Mouse (Mus musculus) stomach, embryonic 14.5 days (tissue): ENCODE results near the gene Nova2. TPM values are rescaled to one million over a fixed set of nuclear protein-coding genes. Genes with fewer than 3 reads are reported as not detected.

Experiments used
- ATAC-seq: fragments of 200-750 bp; cut with Nextera tagmentation; 2 replicates; pipeline ENCODE4 v1.8.0; 2017; ENCODE audit warnings: low read depth, moderate TSS enrichment; ENCODE audit not compliant: insufficient number of reproducible peaks, insufficient read depth, low FRiP score
- H3K27ac ChIP-seq: fragments of 300-500 bp; sonication (generic); 2 replicates; pipeline ENCODE4 v1.5.1; 2014; ENCODE audit warnings: mild to moderate bottlenecking, low read length, moderate library complexity, mixed read lengths
- H3K27me3 ChIP-seq: fragments of 300-500 bp; sonication (generic); 2 replicates; pipeline ENCODE4 v1.6.1; 2014; ENCODE audit warnings: low read length, control low read depth, mixed read lengths; ENCODE audit not compliant: control insufficient read depth, insufficient read depth
- H3K36me3 ChIP-seq: fragments of 300-500 bp; sonication (generic); 2 replicates; pipeline ENCODE4 v1.6.1; 2014; ENCODE audit warnings: mild to moderate bottlenecking, control low read depth, low read length, moderate library complexity, mixed read lengths; ENCODE audit not compliant: control insufficient read depth, insufficient read depth
- H3K4me1 ChIP-seq: fragments of 300-500 bp; sonication (generic); 2 replicates; pipeline ENCODE4 v1.6.1; 2014; ENCODE audit warnings: low read length, control low read depth, mixed read lengths; ENCODE audit not compliant: control insufficient read depth, insufficient read depth
- H3K4me2 ChIP-seq: fragments of 300-500 bp; sonication (generic); replicated peaks from 2 replicates; pipeline ENCODE4 v1.6.1; 2014; ENCODE audit warnings: low read depth, low read length, control low read depth
- H3K4me3 ChIP-seq: fragments of 300-500 bp; sonication (generic); 2 replicates; pipeline ENCODE4 v1.5.1; 2014; ENCODE audit warnings: low read depth, low read length, control low read depth
- H3K9ac ChIP-seq: fragments of 300-500 bp; sonication (generic); replicated peaks from 2 replicates; pipeline ENCODE4 v1.6.1; 2014; ENCODE audit warnings: low read depth, mild to moderate bottlenecking, control low read depth, low read length, moderate library complexity, mixed read lengths
- H3K9me3 ChIP-seq: fragments of 300-500 bp; sonication (generic); 2 replicates; pipeline ENCODE4 v1.6.1; 2016; ENCODE audit warnings: low read depth, low read length, control low read depth; ENCODE audit not compliant: control insufficient read depth
- WGBS: fragments of 180-500 bp; shearing (Covaris S2); extraction: QIAGEN DNeasy Blood & Tissue Kit; methylation state at CpG from one replicate; pipeline ENCODE4 v1.1.7; 2014; 5-methylcytosine and 5-hydroxymethylcytosine counted together
- polyA plus RNA-seq: library from polyadenylated mRNA; unstranded; fragments of >200 nt; fragmentation: Nextera tagmentation; extraction: Ambion mirVana; gene quantifications from 2 replicates; pipeline ENCODE4 v1.2.1, GENCODE M21; 2014

Nova2 gene
- 0.81 and 1.2 TPM in 2 replicates for polyA plus RNA-seq

DNA sequence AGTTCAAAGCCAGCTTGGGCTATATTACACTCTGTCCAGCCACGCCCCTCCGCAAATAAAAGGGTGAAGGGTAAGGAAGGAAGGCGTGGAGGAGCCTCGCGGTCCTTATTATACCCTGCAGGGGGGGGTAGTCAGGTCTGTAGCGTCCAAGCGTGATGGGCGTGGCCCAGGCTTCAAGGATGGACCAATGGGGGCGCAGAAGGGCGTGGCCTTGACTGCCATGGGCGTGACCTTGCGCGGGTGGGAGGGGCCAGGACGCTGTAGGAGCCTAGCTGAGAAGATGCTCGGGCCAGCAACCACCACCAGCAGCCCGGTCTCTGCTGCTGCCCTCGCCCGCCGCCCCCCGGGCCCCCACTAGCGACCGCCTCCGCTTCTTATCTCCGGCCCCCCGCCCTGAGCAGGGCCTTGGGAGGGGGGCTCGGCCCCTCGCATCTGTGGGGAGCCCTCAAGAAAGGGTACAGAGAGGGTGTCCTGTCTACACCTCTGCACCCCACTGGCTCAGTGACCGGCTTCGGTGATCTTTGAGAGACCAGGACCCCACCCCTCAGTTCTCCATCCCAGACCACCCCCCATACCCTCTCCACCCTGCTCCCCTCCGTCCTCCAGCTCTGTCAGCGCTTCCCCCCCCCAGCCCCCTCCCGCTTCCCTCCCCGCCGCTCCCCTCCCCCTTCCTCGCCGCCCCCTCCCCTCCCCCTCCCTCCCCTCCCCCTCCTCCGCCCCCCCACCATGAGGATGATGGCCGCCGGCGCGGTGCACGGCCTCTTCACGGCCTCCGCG lies at the start of gene Nova2:
Gene Nova2 (plus strand): TSS at position 727 of the 777 bp plus-strand sequence.
- Histone ChIP-seq H3K36me3 (no peaks in the 10 kb centered on the region), H3K4me1 (no peaks in the 10 kb centered on the region), H3K4me3 (peak within 1 kb of the TSS; percentile 45), H3K9ac (peak within 1 kb of the TSS; percentile 50; the same call in 1 of the 2 replicates), H3K27me3 (0 out of 2 replicates have a peak, but pooled peaks cover 20% of the 10 kb centered on the region), H3K9me3 (no peaks in the 10 kb centered on the region), H3K4me2 (peak within 1 kb of the TSS; percentile 92), H3K27ac (no peak within 1 kb of the TSS)
- peak; percentile 88 for ATAC-seq
- WGBS = 1% methylated on average over 30 of the region's 45 CpGs

DNA sequence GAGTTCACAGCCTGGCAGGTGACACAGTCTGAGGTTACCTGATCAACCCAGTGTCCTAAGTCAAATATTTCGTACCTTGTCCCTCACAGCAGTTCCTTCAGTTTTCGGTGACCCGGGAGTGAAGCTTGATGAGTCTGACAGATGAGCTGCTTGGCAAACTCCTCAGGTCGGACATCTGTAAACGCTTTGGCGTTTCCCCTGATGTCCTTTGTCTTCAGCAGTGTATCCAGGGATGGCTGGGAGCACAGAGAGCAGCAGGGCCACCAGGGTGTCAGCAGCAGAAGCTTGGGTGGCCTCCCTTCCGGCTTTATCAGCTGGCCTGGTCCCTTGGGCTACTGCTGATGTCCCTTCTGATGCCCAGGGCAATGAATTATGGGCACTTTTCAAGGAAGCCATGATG lies 47.0 kb upstream of the Nova2 start:
- Histone ChIP-seq H3K9me3 (no peaks in the 10 kb centered on the region), H3K9ac (no peak overlapping the region), H3K27ac (no peak overlapping the region), H3K27me3 (no peaks in the 10 kb centered on the region), H3K4me1 (no peaks in the 10 kb centered on the region), H3K4me3 (no peak overlapping the region), H3K36me3 (no peaks in the 10 kb centered on the region), H3K4me2 (no peak overlapping the region)
- 54% methylated on average over 7 of the region's 7 CpGs for WGBS
- ATAC-seq = no peak

DNA sequence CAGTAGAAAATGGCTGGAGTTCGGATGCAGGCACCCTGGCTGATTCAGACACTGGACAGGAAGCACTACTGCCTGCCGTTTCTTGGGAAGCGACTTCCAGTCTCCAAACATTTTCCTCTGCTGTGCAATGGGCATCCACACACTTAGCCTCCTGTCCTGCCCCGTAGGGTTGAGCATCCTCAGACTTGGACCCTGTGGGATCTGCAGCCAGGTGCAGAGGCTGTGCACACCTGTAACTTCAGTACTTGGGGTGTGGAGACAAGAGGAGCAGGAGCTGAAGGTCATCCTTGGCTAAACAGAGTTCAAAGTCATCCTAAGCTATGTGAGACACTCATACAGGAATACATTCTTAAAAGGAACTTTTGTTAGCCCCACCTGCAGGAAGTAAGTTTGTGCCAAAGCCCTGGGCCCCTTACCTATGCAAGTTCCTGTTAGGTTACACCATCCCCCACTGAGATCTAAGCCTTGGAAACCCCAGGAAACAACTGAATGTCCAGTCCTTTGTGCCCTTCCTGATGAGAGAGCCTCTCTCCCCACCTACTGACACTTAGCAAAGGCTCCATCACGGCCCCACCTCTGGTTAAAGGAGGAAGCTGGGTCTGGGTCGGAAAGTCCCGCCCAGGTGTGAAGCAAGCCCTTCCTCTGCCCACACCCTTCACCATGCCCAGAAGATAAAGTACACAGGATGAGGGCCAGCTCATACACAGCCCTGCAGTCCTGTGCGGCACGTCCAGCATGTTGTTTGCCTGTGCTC lies 41.5 kb upstream of the Nova2 start:
- Histone ChIP-seq H3K27ac (peak overlapping the region; percentile 28; the same call in 1 of the 2 replicates), H3K4me3 (no peak overlapping the region), H3K4me2 (no peak overlapping the region), H3K4me1 (no peaks in the 10 kb centered on the region), H3K9me3 (no peaks in the 10 kb centered on the region), H3K9ac (no peak overlapping the region), H3K27me3 (no peaks in the 10 kb centered on the region), H3K36me3 (no peaks in the 10 kb centered on the region)
- WGBS = 42% methylated on average over 9 of the region's 9 CpGs
- peak; percentile 68 for ATAC-seq

GRCm38 (mm10) chr7:18884745-18885422 lies 40.8 kb upstream of the Nova2 start:
- H3K36me3 ChIP-seq = no peaks in the 10 kb centered on the region
- 48% methylated on average over 13 of the region's 13 CpGs for WGBS
- H3K27ac ChIP-seq = peak overlapping the region; percentile 28; the same call in 1 of the 2 replicates
- no peak overlapping the region; the same call in 1 of the 2 replicates for H3K9ac ChIP-seq
- no peaks in the 10 kb centered on the region for H3K27me3 ChIP-seq
- peak; percentile 24; the same call in 1 of the 2 replicates for ATAC-seq
- no peak overlapping the region for H3K4me3 ChIP-seq
- H3K4me1 ChIP-seq = no peaks in the 10 kb centered on the region
- no peak overlapping the region for H3K4me2 ChIP-seq
- H3K9me3 ChIP-seq = no peaks in the 10 kb centered on the region

DNA sequence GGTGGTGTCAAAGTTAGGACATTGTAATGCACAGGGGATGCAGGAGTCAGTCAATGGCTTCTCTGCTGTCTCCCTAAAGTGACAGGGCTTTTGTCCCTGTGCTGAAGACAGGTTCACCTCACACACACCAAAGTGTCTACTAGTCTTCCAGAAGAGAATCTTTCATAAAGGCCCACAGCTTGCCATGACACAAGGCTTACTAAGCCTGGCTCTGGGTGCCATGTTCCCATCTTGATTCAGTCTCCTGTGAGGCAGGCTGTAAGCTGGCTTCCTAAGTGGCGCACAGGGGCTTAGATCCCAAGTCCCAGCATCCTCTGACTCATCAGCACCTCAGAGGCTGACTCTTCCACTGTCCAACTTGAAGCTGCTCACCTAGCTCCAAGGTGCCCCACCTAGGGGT lies 38.7 kb upstream of the Nova2 start:
- no peak for ATAC-seq
- 83% methylated on average over 1 of the region's 1 CpGs for WGBS

DNA sequence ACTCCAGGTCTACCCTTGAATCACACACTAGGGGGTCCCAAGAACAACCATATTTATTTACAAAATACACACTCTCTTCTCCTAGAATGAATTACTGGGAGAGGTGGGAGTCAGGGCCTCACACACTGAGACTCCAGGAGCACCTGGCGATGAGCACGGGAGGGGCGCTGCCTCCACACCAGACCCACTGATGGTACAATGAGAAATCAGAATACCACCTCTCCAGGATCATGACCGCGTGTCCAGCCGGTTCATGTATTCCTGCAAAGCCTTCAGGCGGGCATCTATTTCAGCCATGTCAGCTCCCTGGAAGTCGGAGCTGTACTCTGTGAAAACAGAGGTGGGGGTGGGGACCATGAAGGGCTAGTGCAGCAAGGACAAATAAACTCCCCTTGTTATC lies 34.8 kb upstream of the Nova2 start:
- Histone ChIP-seq H3K36me3 (no peaks in the 10 kb centered on the region; the same call in 1 of the 2 replicates), H3K4me2 (no peak overlapping the region), H3K27me3 (no peaks in the 10 kb centered on the region), H3K4me3 (no peak overlapping the region), H3K27ac (no peak overlapping the region), H3K4me1 (peaks cover 16% of the 10 kb centered on the region; the same call in 1 of the 2 replicates), H3K9ac (no peak overlapping the region), H3K9me3 (no peaks in the 10 kb centered on the region)
- 94% methylated on average over 8 of the region's 8 CpGs for WGBS
- ATAC-seq = no peak

More for the DNA sequence above, 38.7 kb upstream of the Nova2 start:
- H3K9me3 ChIP-seq = no peaks in the 10 kb centered on the region
- H3K36me3 ChIP-seq = no peaks in the 10 kb centered on the region; the same call in 1 of the 2 replicates
- H3K27me3 ChIP-seq = no peaks in the 10 kb centered on the region
- no peaks in the 10 kb centered on the region for H3K4me1 ChIP-seq
- no peak overlapping the region for H3K9ac ChIP-seq
- no peak overlapping the region for H3K4me2 ChIP-seq
- H3K27ac ChIP-seq = no peak overlapping the region
- H3K4me3 ChIP-seq = no peak overlapping the region

DNA sequence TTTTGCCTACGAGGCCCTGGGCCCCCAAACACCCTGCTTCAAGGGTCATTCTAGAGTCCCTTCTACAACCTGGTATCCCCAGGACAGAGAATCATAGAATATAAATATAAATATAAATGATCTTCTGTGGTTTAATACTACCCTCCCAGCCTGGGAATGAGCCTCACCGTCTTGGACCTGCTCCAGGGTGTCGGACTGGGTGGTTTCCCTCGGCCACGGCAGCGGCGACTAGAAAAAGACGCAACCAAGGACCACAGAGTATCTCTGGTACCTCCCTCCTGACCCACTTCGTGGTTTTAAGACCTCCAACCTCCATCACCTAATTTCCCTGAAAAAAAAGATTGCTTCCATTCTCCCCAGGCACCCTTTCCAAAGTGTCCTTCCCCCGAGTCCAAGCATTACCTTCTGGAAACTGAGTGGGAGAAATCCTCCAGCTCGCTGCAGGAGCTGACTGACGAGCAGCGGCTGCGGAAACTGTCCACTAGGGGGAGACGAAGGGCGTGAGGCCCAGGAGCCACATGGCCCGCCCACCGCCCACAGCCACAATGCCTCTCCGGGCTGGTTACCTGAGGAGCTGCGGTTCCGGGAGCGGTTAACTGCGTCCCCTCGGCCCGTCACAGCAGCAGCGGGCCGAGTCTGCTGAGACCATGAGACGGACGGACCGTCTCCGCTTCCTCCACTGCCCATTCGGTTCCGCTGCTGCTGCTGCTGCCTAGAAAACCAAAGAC lies 33.7 kb upstream of the Nova2 start:
- Histone ChIP-seq H3K9ac (0 out of 2 replicates have a peak overlapping the region, but pooled peaks have one; percentile 2), H3K9me3 (no peaks in the 10 kb centered on the region), H3K4me1 (peaks cover 16% of the 10 kb centered on the region; the same call in 1 of the 2 replicates), H3K27ac (no peak overlapping the region), H3K4me3 (peak overlapping the region; percentile 22), H3K4me2 (peak overlapping the region; percentile 62), H3K36me3 (no peaks in the 10 kb centered on the region; the same call in 1 of the 2 replicates), H3K27me3 (no peaks in the 10 kb centered on the region)
- ATAC-seq = peak; percentile 62; the same call in 1 of the 2 replicates
- WGBS = 20% methylated on average over 33 of the region's 33 CpGs
